Mouse (Mus musculus): Measurements from ENCODE around the gene Serping1.

Serping1 gene

GRCm38 (mm10) chr2:84779210-84779609, 4.0 kb upstream of the Serping1 start:
- peak; percentile 31 for DNase-seq (ENCODE audit: low spot score)

GRCm38 (mm10) chr2:84777706-84778105, 2.5 kb upstream of the Serping1 start:
- no peak for DNase-seq (ENCODE audit: low spot score)

GRCm38 (mm10) chr2:84775665-84776064, 421 bp upstream of the Serping1 start:
- no peak for DNase-seq (ENCODE audit: low spot score)

GRCm38 (mm10) chr2:84774751-84775150, 493 bp downstream of the Serping1 start:
- DNase-seq (ENCODE audit: low spot score) = peak; percentile 93

- DNase-seq (ENCODE audit: low spot score) = no peak
These were observed 2.0 kb downstream of the Serping1 start for GRCm38 (mm10) chr2:84773195-84773594.

GRCm38 (mm10) chr2:84772454-84772853, 2.8 kb downstream of the Serping1 start:
- DNase-seq (ENCODE audit: low spot score) = no peak

- DNase-seq (ENCODE audit: low spot score) = no peak
These were observed 4.7 kb downstream of the Serping1 start for GRCm38 (mm10) chr2:84770501-84770900.

- DNase-seq (ENCODE audit: low spot score) = no peak
These were observed 12.4 kb downstream of the Serping1 start for GRCm38 (mm10) chr2:84762818-84763217.

GRCm38 (mm10) chr2:84762295-84762694, 12.9 kb downstream of the Serping1 start:
- no peak for DNase-seq (ENCODE audit: low spot score)

GRCm38 (mm10) chr2:84761840-84762239, 13.4 kb downstream of the Serping1 start:
- DNase-seq (ENCODE audit: low spot score) = no peak

GRCm38 (mm10) chr2:84761309-84761708, 13.9 kb downstream of the Serping1 start:
- no peak for DNase-seq (ENCODE audit: low spot score)

- no peak for DNase-seq (ENCODE audit: low spot score)
These were observed 14.5 kb downstream of the Serping1 start for GRCm38 (mm10) chr2:84760777-84761176.

- peak; percentile 89 for DNase-seq (ENCODE audit: low spot score)
These were observed 16.6 kb downstream of the Serping1 start for GRCm38 (mm10) chr2:84758542-84759127.

- no peak for DNase-seq (ENCODE audit: low spot score)
These were observed 18.1 kb downstream of the Serping1 start for GRCm38 (mm10) chr2:84757026-84757682.

GRCm38 (mm10) chr2:84756245-84756644, 19.0 kb downstream of the Serping1 start:
- DNase-seq (ENCODE audit: low spot score) = no peak

GRCm38 (mm10) chr2:84750115-84750514, 25.1 kb downstream of the Serping1 start:
- DNase-seq (ENCODE audit: low spot score) = no peak

- DNase-seq (ENCODE audit: low spot score) = peak; percentile 77
These were observed 31.1 kb downstream of the Serping1 start for GRCm38 (mm10) chr2:84744126-84744525.

- DNase-seq (ENCODE audit: low spot score) = peak; percentile 98
These were observed 31.7 kb downstream of the Serping1 start, which contains the start of gene Gm19426 for GRCm38 (mm10) chr2:84743561-84743960. TSS of gene Gm19426 (minus strand) at chr2:84743655.

- DNase-seq (ENCODE audit: low spot score) = peak; percentile 99
These were observed 32.6 kb downstream of the Serping1 start for GRCm38 (mm10) chr2:84742451-84743283.

GRCm38 (mm10) chr2:84741841-84742450, 33.3 kb downstream of the Serping1 start:
- peak; percentile 14 for DNase-seq (ENCODE audit: low spot score)

- DNase-seq (ENCODE audit: low spot score) = peak; percentile 47
These were observed 34.5 kb downstream of the Serping1 start for GRCm38 (mm10) chr2:84740608-84741333.

Measured in embryo, embryonic 10.5 days (tissue).